Mouse (Mus musculus): ENCODE data around the gene Tmem94.

GRCm38 (mm10) chr11:115777487-115778335, 12.5 kb downstream of the Tmem94 start:
- TF ChIP-seq CTCF (IDR thresholded peaks at IDR 0.05), result no peak
- TF ChIP-seq EP300 (IDR thresholded peaks at IDR 0.05), result no peak

All from lung, postnatal 0 days (tissue).